Mouse (Mus musculus) left cerebral cortex, postnatal 36 days (tissue): ENCODE results near the gene Tmem41b. TPM values are rescaled to one million over a fixed set of nuclear protein-coding genes. Genes with fewer than 3 reads are reported as not detected.
"Not testable (repeated sequence)": the region's sequence is repeated elsewhere in the genome, so short reads cannot be mapped to it uniquely, and the experiment has no call there.

Experiments
- DNase-seq, 2 experiments: peaks; one replicate each; pipeline ENCODE4 v3.0.0; 2021 to 2022; ENCODE audit warnings: low spot score in 2 of 2, mixed read lengths in 1 of 2
- intact Hi-C: fragments of 180-260 bp; cut with DNase I; formaldehyde crosslinking; loops from one replicate; pipeline ENCODE4 v1.15.1; 2025
- total RNA-seq, 2 experiments: library from RNA; stranded (reverse); gene quantifications; 2 replicates each; pipeline ENCODE4 v1.2.3; 2021

Tmem41b gene
- total RNA-seq, 2 experiments from 2014 or later = 51.4 to 56.6 TPM

DNA sequence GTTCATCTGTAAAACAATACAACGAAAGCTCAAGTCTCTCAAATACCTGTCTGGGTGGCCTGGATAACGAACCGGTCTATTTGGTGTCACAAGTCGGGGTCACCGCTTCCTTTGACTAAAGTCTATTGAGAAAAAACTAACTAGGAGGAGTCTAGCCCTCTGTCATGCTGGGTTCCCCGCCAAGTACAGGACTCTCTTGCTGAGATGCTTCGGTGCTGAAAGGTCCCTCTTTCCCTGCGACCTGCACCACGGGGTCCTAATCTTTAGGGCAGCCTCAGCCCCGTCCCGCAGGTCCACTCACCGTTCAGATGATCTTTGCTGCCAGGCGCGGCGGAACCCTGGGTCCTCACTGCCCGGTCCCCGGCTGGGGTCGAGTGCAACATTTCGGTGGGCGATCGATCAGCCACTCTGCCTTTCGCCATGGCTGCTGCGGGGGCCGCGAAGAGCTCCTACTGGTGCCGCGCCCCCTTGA is 1.0 kb downstream of the Tmem41b start:
- no peak for DNase-seq
- intact Hi-C loops = loop anchor here (1.0 to 2.0 kb wide), 2 partner anchors 33 to 75 kb away; partner anchors contain the start of genes Ipo7 and Zfp143

DNA sequence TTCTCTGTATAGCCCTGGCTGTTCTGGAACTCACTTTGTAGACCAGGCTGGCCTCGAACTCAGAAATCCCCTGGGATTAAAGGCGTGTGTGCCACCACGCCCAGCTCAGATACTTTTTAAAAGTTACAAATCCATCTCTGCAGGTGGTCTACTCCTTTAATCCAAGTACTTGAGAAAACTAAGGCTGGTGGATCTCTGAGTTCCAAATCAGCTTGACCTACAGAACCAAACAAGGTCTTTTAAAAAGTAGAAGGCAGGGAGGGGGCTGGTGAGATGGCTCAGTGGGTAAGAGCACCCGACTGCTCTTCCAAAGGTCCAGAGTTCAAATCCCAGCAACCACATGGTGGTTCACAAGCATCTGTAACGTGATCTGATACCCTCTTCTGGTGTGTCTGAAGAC is 2.1 kb downstream of the Tmem41b start:
- DNase-seq, intact Hi-C loops: not testable (repeated sequence)

DNA sequence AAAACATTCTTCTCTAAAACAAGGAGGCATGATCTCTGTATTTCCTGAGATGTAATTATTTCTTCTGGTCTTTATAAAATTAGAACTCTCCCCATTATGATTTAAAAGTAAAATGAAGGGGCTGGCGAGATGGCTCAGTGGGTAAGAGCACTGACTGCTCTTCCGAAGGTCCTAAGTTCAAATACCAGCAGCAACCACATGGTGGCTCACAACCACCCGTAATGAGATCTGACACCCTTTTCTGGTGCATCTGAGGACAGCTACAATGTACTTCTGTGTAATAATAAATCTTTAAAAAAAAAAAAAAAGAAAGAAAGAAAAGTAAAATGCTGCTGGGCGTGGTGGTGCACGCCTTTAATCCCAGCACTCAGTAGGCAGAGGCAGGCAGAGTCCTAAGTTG is 9.6 kb downstream of the Tmem41b start:
- DNase-seq, intact Hi-C loops: not testable (repeated sequence)

DNA sequence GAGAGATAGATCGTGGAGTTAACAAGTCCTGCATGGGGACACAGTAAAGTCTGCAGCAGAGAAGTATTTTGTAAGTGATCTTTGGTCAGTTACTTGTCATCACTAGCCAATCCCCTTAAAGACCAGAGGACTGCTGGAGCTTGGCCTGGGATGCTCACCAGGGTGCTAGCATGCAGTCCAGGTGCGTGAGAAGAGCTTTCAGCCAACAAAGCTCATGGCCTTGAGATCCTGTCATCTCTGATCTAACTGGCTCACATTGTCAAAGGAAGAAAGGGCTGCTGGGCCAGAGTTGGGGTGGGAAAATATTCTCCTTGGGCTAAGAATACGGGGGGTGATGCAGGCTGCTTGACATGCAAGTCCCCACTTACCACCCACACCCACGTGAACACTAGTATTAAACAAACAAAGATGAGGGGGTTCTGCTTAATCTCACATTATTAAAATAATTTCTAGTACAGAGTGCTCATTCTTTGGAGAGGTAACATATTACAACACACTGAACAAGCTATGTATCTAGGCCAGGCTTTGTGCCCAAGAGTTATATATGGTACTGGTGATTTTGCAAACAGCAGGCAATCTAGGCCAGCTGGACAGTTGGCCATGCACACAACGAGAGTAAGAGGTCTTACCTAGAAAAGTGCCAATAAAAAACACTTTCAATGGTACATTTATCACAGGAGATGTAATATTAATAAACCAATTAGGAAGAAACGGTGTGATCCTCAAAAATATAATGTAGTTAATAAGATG is 10.6 kb downstream of the Tmem41b start:
- intact Hi-C loops = no loop called here
- DNase-seq = no peak

DNA sequence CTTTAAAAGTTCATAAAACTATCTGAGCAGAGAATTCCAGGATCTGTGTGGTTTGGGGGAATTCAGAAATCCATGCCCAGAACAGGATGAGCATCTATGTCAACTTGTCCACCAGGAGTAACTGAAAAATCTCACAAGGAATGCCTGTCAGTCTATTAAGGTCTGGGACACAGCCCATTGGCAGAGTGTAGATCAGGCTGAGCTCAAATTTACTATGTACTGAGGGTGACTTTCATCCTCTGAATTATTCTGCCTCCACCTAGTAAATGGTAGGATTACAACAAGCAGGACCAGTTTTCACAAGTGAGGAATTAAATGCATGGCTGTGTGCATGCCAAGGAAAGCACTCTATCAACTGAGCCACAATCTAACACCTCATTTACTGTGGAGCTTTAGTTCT is 17.2 kb downstream of the Tmem41b start:
- intact Hi-C loops = no loop called here
- DNase-seq = no peak

DNA sequence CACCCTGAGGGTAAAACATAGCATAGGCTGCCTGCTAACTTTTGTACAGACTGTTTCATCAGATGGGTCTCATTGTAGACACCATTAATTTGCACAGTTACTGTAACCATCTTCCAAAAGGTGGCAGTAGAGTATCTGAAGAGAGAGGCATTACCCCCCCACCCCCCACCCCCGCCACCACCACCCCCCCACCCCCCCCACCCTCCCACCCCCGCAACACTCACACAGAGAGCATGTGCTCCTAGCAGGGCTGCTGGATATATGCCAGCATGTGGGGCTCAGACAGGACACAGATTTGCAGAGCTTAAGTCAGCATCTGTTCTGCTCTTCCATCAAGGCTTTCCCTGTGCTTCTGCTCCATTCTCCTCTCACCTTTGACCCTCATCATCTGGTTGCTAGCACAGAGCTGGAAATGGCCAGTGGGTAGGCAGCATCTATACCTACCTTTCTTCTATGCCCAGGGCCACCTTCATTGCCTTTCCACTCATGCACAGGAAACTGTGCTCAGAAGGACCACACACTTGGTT is 17.7 kb downstream of the Tmem41b start:
- no peak for DNase-seq

DNA sequence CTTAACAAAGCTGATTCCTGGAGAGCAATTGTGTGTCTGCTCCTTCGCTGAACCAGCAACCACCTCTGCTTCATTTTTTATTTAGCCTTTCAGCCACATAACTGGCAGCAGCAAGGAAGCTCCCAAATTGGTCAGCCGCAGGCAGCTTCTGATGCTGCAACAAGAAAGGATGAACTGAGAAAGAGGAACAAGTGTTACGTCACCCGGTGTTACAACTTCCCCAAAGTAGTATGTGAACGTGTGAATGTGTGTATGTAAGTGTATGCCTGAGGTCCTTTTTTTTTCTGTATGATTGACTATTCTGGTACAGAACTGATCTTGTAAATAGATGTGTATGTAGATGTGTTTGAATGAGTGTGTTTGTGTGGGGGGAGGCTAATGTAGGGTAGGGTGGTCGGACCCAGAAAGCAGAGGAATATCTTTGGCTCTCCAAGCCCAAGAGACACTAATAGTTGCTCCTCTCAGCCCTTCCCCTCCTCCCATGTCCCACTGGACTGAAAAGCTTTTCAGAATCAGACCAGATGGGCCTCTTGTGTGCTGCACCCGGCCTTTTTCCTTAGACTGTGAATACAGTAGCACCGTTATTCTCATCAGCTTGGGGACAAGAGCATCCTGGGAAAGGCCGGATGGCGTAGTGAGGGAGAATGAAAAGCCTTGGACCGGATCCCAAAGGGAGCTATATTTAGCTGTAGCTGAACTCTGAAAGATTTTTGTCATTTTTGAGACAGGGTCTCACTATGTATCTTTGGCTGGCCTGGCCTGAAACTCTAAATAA is 18.7 kb downstream of the Tmem41b start:
- intact Hi-C loops = no loop called here
- no peak for DNase-seq

More for the DNA sequence above, 17.7 kb downstream of the Tmem41b start:
- intact Hi-C loops = no loop called here

DNA sequence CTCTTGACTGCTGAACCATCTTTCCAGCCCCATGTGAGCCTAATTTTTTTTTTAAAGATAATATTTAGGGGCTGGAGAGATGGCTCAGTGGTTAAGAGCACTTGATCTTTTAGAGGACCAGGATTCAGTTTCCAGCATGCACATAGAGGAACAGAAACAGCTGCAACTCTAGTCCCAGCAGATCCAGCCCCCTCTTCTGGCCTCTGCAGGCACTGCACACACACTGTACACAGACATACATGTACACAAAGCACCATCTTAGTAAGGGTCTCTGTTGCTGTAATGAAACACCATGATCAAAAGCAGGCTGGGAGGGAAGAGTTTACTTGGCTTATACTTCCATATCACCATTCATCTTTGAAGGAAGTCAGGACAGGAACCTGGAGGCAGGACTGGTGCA is 21.1 kb downstream of the Tmem41b start:
- DNase-seq = no peak
- intact Hi-C loops = no loop called here

DNA sequence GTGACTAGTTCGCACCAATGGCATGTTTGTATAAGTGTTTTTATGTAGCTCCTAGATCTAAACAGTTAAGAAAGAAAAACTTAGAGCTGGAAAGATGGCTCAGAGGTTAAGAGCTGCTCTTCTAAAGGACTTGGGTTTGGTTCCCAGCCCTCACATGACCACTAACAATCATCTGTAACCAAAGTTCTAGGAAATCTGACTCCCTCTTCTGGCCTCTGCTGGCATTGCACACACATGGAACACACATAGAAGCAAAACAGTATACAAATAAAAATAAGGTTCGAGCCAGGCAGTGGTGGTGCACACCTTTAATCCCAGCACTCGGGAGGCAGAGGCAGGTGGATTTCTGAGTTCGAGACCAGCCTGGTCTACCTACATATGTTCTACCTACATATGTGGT is 23.0 kb downstream of the Tmem41b start:
- no peak for DNase-seq
- intact Hi-C loops = no loop called here

DNA sequence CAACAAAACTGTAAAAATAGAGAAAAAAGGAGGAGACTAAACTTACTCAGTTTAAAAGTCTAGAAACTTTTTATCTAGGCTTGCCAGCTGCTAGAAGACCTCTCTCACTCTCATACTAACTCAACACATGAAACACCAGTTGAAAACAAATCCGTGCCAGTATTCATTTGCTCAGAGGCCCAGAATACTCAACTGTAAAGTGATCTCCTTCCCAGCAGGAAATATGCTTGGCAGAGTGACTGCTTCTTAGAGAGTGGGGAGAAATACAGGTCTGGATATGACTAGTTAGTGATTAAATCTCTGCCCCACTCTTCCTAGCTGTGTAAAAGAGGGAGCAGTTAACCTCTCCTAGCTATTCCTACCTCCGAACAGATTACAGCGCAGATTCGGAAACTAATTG is 24.1 kb downstream of the Tmem41b start:
- intact Hi-C loops = no loop called here
- DNase-seq = no peak

DNA sequence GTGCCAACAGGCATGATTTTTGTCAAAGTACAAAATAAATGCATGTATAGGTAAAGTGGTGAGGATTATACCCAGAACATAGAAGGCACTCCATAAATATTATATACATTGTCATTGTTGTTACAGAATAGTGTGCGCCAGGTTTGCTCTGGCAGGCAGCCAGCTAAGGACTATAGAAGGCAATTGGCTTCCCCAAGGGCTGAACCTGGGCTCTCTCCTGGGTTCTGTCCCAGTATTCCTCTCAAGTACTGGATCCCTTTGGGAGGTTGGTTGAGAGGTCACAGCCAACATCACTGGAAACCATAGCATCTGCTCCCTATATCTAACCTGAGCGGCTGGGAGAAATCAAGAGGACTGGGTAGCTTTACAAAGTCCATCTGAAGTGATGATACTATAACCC is 25.2 kb downstream of the Tmem41b start:
- intact Hi-C loops = no loop called here

DNA sequence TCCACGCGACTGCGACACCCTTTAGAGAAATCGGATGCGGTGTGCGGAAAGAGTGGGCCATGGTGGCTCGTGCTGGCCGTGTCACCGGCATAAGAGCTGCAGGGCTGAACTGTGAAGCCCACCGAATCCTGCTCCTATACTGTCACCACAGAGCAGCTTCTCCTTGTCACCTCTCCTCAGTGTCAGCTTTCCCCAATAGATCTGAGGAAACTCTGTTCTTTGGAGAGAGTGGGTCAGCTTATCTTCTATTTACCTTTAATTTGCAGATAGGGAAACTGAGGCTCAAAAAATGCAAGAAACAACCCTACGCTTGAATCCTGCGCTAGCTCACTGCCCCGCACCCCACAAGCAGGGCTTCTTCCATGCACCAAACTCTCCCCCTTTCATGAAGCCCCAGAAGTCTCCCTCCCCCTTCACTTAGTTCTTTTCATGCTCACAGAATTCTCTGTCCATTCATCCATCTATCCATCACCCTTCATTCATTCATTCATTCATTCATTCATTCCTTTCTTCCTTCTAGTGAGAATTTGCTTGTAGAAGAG is 26.0 kb downstream of the Tmem41b start:
- intact Hi-C loops = no loop called here

More for the DNA sequence above, 25.2 kb downstream of the Tmem41b start:
- no peak for DNase-seq

DNA sequence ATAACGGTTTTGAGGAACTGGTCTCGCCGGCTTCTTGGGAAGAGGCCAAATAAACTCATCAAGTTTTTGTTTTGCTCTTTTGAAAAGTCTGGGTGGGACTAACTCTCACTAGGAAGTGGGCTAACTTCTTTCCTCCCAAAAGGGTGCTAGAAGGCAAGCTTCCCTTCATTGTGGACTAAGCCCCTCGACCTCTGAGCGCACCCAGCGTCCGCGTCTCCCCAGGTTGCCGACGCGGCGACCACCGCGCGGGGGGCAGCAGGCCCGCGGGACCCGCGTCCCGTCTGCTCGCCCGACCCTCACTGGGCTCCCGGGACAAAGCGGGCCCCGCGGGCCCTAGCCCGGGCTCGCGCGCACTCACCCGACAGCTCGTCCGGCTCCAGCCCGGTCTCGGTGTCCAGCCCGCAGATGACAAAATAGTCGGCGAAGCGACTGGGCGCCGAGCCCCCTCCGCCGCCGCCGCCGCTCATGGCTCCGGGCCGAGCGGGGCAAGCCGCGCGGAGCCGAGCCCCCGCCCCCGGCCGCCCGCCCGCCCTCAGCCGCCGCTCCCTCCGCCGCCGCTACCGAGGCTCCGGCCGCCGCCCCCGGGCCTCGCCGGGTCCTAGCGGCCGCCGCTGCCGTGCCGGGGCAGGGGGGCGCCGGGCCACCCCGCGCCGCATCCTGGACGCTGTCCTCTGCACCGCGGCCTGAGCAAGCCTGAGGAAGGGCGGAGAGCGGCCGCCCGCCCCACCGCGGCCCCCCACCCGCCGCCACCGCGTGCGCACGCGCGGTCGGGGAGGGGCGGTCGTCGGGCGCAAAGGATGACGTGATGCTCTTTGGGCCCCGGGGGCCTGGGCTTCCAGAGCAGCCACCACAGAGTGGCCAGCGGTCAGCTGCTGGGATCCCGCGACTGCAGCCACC is 26.8 kb downstream of the Tmem41b start, which contains the start of gene Dennd5a:
Dennd5a (minus strand) TSS at position 755 of the 897 bp plus-strand sequence.
- peak; percentile 77 to 84 for DNase-seq
- intact Hi-C loops = no loop called here

More for the DNA sequence above, 26.0 kb downstream of the Tmem41b start:
- no peak for DNase-seq

DNA sequence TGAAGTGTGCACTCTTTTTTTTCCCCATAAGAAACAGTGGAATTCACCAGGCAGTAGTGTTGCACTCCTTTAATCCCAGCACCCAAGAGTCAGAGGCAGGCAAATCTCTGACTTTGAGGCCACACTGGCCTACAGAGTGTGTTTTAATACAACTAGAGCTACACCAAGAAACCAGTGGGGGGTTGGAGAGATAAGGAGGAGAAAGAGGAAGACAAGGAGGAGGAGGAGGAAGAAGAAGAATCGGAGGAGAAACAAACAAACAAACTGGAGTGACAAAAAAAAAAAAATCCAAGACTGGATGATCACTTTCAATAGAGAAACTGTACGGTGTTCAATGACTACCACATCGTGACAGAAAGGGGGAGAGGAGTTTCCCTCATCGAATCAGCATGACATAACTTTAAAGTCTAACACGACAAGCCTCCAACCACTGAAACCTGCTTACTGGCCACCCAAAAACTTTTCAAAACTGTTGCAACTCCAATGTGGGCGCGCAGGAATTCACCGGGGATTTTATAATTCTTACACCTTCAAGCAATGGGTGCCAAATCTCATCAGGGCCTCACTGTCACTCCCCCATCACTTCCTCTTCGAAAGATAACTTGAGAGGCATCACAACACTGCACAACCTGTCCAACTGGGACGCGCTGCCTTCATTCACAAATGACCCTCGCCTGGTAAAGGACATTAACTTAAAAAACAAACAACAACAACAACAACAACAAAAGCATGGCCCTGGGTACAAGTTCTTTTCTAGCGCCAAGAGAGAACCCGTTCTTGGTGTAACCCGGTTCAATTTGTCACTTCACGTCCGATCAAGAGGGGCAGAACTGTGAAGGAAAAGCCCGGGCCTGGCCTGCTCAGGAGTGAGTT is 27.6 kb downstream of the Tmem41b start:
- intact Hi-C loops = no loop called here

DNA sequence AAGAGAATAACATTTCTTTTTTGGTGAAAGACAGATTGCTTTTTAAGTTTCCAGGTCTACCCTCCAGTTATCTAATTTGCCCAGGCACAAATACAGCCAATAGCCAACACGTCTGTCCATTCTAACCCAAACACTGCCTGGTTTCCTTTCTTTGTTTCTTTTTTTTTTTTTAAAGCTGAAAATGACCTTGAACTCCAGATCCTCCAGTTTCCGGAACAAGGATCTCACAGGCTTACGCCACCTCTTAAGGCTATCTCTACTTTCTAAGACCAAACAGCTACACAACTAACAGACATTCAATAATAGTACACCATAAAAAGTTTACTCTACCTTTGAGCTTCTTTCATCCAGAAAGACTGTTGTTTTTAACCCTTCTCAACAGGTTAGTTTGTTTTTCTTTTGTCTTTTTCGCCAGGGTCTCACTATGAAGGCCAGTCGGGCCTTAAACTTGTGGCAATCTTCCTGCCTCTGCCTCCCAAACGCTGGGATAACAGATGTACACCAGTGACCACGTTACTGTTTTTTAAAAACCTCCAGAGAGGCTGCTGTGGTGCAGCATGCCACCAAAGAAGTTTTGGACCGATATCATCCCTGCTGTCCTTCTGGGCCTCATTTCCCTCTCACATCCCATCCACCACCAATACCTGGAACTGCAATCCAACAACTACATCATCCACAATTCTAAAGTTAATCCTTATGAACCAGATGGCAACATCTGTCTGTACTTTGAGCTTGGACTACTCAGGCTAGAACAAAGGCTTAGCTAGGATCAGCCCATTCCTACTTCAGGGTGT is 28.5 kb downstream of the Tmem41b start:
- intact Hi-C loops = no loop called here
- DNase-seq = no peak

More for the DNA sequence above, 27.6 kb downstream of the Tmem41b start:
- no peak for DNase-seq

DNA sequence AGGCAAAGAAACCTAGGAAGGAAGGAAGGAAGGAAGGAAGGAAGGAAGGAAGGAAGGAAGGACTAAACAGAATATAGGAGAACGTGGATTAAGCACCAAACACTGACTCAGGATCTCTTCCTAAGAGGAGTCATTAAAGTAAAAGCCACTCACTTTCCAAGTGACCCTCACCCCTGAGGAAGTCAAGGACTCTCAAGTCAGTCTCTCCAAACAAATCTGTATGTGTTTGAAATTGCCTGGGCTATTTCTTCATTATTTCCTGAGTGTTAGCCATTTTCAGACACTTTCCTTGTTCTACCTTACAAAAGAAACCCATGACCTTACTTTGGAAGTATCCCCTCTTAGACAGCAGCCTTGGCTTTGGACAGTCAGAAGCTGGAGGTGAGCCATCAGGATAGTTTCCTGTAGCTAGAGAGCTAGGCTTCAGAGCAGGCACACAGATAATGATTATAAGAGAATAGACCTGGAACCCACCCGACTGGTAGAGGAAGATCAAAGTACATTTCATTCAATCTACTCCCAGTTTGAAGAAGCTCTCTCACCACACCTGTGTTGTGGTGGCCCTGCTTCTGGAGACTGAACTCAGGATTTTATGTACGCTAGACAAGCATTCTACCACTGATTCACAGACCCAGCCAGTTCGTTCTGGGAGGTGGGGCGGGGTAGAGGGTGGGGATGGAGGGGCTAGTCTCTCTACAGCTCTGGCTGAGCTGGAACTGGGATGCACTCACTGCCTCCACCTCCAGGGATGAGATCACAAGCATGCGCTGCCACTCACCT is 31.9 kb downstream of the Tmem41b start:
- no peak for DNase-seq
- intact Hi-C loops = no loop called here

DNA sequence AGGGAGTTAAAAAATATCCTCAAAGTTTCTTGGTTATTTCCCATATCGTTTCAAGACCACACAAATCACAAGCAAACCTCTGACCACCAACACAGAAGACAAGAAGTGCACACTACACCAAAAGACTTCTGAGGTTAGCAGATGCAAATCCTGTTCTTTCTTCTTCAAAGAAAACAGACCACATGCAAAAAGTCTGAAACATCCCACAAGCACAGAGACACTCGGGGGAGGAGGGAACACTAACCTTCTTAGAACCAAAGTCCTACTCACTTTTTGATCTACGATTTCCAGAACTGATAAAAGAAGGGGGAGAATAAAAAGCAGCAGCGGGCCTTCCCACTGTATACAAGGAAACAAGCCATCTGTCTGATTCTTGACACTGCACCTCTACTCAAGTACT is 35.4 kb downstream of the Tmem41b start:
- intact Hi-C loops = no loop called here
- DNase-seq = no peak
